Mouse (Mus musculus): ENCODE data around the gene Aldh16a1.

The Aldh16a1 gene

GRCm38 (mm10) chr7:45154096-45154992 is at the start of gene Aldh16a1, which contains the start of gene Pih1d1:
TSS of gene Aldh16a1 (minus strand) at chr7:45154584.
TSS of gene Pih1d1 (plus strand) at chr7:45154303.
- peak; percentile 95 for DNase-seq (ENCODE audit: low read depth, low spot score)

GRCm38 (mm10) chr7:45202654-45203053 is 48.3 kb upstream of the Aldh16a1 start:
- no peak for DNase-seq (ENCODE audit: low read depth, low spot score)

GRCm38 (mm10) chr7:45198961-45199360 is 44.6 kb upstream of the Aldh16a1 start:
- no peak for DNase-seq (ENCODE audit: low read depth, low spot score)

GRCm38 (mm10) chr7:45198435-45198834 is 44.1 kb upstream of the Aldh16a1 start:
- DNase-seq (ENCODE audit: low read depth, low spot score), result peak; percentile 75

GRCm38 (mm10) chr7:45196994-45197393 is 42.6 kb upstream of the Aldh16a1 start:
- DNase-seq (ENCODE audit: low read depth, low spot score), result no peak

- DNase-seq (ENCODE audit: low read depth, low spot score), result no peak
Measured at GRCm38 (mm10) chr7:45196176-45196535, 41.8 kb upstream of the Aldh16a1 start.

- no peak for DNase-seq (ENCODE audit: low read depth, low spot score)
Measured at GRCm38 (mm10) chr7:45195341-45196175, 41.2 kb upstream of the Aldh16a1 start.

- DNase-seq (ENCODE audit: low read depth, low spot score), result no peak
Measured at GRCm38 (mm10) chr7:45193871-45194785, 39.7 kb upstream of the Aldh16a1 start.

- no peak for DNase-seq (ENCODE audit: low read depth, low spot score)
Measured at GRCm38 (mm10) chr7:45193406-45193805, 39.0 kb upstream of the Aldh16a1 start.

GRCm38 (mm10) chr7:45192585-45193310 is 38.4 kb upstream of the Aldh16a1 start:
- no peak for DNase-seq (ENCODE audit: low read depth, low spot score)

GRCm38 (mm10) chr7:45191803-45192363 is 37.5 kb upstream of the Aldh16a1 start:
- peak; percentile 68 for DNase-seq (ENCODE audit: low read depth, low spot score)

GRCm38 (mm10) chr7:45191161-45191560 is 36.8 kb upstream of the Aldh16a1 start:
- no peak for DNase-seq (ENCODE audit: low read depth, low spot score)

GRCm38 (mm10) chr7:45190186-45190585 is 35.8 kb upstream of the Aldh16a1 start:
- DNase-seq (ENCODE audit: low read depth, low spot score), result no peak

- DNase-seq (ENCODE audit: low read depth, low spot score), result no peak
Measured at GRCm38 (mm10) chr7:45189600-45189999, 35.2 kb upstream of the Aldh16a1 start.

GRCm38 (mm10) chr7:45185921-45186320 is 31.5 kb upstream of the Aldh16a1 start:
- DNase-seq (ENCODE audit: low read depth, low spot score), result no peak

- DNase-seq (ENCODE audit: low read depth, low spot score), result no peak
Measured at GRCm38 (mm10) chr7:45183672-45184071, 29.3 kb upstream of the Aldh16a1 start.

- no peak for DNase-seq (ENCODE audit: low read depth, low spot score)
Measured at GRCm38 (mm10) chr7:45182606-45183005, 28.2 kb upstream of the Aldh16a1 start.

GRCm38 (mm10) chr7:45182199-45182601 is 27.8 kb upstream of the Aldh16a1 start:
- DNase-seq (ENCODE audit: low read depth, low spot score), result peak; percentile 91

GRCm38 (mm10) chr7:45181540-45181939 is 27.2 kb upstream of the Aldh16a1 start:
- DNase-seq (ENCODE audit: low read depth, low spot score), result no peak

- no peak for DNase-seq (ENCODE audit: low read depth, low spot score)
Measured at GRCm38 (mm10) chr7:45180896-45181477, 26.6 kb upstream of the Aldh16a1 start, which contains the start of gene Pth2. TSS of gene Pth2 (plus strand) at chr7:45180995.

Data from mesoderm, embryonic 11.5 days (tissue).